Mouse (Mus musculus): Measurements from ENCODE around the gene Rnls.

The Rnls gene

DNA sequence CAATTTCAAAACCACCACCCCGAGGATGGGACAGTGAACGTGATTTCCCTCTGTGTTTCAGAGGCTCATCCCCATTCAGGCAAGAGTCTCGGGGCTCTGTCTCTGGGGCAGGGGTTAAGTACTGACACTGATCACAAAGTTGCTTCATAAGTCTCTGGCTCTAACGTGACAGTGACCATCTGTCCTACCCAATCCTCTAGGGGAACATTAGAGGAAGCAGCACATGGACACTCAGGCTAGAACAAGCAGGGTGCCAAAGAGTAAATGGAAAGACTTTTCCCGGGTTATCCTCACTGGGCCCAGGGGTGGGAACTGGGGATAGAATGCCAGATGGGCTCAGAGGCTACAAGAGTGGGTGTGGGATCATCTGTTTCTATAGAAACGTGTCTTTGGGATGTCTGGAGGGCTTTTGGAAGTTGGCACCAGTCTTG lies 282.1 kb downstream of the Rnls start:
- DNase-seq (ENCODE audit: extremely low read depth, low read depth, low spot score): peak; percentile 3

DNA sequence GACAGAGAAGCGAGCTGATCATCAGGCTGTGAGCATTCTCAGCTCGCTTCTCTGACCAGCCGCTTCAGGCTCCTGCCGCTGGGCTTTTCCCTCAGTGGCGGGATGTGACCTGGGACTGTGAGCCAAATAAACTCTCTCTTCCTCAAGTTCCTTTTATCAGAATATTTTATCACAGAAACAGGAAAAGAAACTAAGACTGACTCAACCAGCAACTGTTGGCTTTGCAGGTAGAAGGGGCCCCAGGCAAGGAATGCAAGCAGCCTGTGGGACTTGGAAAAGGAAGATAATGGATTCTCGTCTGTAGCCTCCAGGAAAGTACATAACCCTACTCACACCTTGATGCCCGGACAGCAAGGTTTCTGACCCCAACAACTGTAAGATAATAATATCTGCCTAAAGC lies 283.0 kb downstream of the Rnls start:
- no peak for DNase-seq (ENCODE audit: extremely low read depth, low read depth, low spot score)

DNA sequence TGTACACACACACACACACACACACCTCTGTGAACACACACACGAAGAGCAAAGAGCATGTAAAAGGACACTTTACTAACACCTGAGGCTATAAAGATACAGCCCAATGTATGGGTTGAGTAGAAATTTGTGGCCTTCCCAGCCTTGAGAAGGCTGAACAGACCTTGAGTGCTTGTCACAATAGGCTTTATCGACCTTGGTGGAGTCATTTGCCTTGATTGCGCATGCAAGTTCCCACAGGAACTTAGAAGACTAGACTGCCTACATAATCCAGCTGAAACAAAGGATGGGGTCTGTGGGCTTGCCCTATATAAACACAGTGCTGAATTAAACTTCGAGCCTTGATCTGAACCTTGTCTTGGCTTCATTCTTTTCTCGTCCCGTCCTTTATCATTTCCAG lies 288.2 kb downstream of the Rnls start:
- no peak for DNase-seq (ENCODE audit: extremely low read depth, low read depth, low spot score)

DNA sequence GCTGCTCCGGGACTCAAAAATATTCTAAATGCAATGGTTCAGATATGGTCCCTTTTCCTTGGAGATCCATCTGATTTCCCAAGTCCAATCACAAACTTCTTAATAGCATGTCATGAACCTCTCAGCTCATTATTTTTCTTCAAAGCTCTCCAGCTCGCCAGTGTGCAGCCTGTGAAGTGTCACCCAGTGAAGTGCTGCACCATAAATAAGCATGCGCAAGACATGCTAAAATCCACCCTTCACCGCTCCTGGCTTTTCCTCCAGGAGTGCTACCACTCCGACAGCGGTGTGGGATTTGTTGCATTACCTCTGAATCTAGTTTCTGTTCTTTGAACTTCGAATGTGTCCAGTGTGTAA lies 289.3 kb downstream of the Rnls start:
- DNase-seq (ENCODE audit: extremely low read depth, low read depth, low spot score): no peak

GRCm38 (mm10) chr19:33102008-33102782 lies 289.9 kb downstream of the Rnls start:
- no peak for DNase-seq (ENCODE audit: extremely low read depth, low read depth, low spot score)

- DNase-seq (ENCODE audit: extremely low read depth, low read depth, low spot score): no peak
Observed at GRCm38 (mm10) chr19:33101093-33102007, 290.7 kb downstream of the Rnls start.

- no peak for DNase-seq (ENCODE audit: extremely low read depth, low read depth, low spot score)
Observed at GRCm38 (mm10) chr19:33100598-33100997, 291.5 kb downstream of the Rnls start.

GRCm38 (mm10) chr19:33100031-33100430 lies 292.1 kb downstream of the Rnls start:
- no peak for DNase-seq (ENCODE audit: extremely low read depth, low read depth, low spot score)

DNA sequence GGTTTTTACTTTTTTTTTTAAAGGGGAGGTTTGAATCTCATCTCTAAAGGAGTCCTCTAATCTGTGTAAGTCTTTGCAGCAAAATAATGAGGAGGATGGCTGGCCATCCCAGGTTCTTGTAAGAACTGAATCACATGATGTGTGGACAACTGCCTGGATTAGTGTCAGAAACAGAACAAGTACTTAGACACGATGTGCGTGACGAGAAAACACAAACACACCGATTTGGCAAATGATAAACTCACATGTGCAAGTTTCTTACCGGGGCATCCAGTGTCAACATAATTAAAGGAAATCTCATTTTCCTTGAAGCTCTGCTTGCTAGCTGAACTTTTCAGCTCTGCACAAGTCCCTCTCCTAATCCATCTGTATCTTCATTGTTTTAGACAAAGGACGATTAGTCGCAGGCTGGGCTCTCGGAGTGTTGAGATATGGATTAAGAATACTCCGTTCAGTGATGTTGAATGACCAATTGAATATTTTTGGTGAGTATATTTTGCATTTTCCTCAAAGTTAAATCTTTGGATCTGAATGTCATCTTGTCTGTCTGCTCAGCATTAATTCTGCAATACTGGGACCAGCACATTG lies 292.8 kb downstream of the Rnls start:
- DNase-seq (ENCODE audit: extremely low read depth, low read depth, low spot score): no peak

GRCm38 (mm10) chr19:33097691-33098090 lies 294.4 kb downstream of the Rnls start:
- DNase-seq (ENCODE audit: extremely low read depth, low read depth, low spot score): no peak

GRCm38 (mm10) chr19:33096581-33096980 lies 295.5 kb downstream of the Rnls start:
- no peak for DNase-seq (ENCODE audit: extremely low read depth, low read depth, low spot score)

DNA sequence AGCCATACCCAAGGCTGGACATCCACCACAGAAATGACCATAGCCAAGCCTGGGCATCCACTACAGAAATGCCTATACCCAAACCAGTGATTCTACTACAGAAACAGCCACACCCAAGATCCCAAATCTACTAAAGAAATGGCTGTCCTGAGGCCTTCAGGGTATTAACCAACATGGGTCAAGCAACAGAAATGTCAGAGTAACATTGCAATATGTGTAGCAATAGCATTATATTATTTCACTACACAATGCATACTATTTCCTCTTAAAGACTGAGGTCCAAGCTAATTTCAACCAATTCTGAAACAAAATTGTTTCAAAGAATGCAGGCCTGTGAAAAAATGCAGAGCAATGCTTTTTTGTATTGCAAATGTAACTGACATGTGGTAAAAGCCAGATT lies 299.5 kb downstream of the Rnls start:
- no peak for DNase-seq (ENCODE audit: extremely low read depth, low read depth, low spot score)

DNA sequence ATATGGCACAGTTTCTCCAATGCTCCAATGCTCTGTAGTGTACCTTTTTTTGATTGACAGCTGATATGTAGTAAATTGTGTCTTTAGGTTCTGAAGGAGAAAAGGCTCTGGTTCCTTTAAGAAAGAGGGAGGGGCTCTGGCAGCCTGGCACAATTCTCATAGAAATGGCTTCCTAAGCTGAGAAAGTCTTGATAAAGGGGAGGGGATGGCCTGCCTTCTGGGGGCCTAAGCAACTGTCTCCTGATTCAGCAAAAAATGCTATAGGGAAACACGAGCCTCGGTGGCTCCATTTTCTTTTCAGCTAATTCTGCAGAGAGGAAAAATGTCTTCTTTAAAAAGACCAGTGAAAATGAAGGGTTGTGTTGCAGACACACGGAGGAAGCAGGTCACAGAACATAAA lies 300.8 kb downstream of the Rnls start:
- DNase-seq (ENCODE audit: extremely low read depth, low read depth, low spot score): no peak

GRCm38 (mm10) chr19:33088868-33089267 lies 303.2 kb downstream of the Rnls start:
- DNase-seq (ENCODE audit: extremely low read depth, low read depth, low spot score): no peak

- no peak for DNase-seq (ENCODE audit: extremely low read depth, low read depth, low spot score)
Observed at GRCm38 (mm10) chr19:33087961-33088360, 304.1 kb downstream of the Rnls start.
